Mouse (Mus musculus): ENCODE measurements around the gene Rab37. TPM values are rescaled to one million over a fixed set of nuclear protein-coding genes. Genes with fewer than 3 reads are reported as not detected.
A peak's percentile ranks its signal among the peaks of the same experiment; 100 is the strongest.

The Rab37 gene
- polyA plus RNA-seq, 1 experiment from 2014 or later, result 3.7 TPM

DNA sequence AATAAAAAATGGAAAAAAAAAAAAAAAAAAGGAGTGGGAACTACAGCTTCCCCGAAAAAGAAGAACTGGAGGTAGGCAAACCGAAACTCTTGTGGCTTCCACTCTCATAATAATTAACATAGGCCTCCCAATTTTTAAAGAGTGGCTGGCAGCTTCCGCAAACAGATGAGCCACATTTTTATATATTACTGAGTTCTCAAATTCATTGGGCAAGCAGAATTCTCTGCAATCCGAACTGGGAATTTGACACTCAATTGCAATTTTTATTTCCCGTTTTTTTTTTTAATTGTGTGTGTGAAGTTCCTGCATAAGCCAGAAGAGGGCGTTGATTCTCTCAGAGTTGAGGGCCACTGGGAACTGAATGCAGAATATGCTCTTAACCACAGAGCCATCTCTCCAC lies 24.5 kb upstream of the Rab37 start:
- no peak for ATAC-seq (replicated peaks; ENCODE audit: extremely low read depth, insufficient read depth, low FRiP score)

DNA sequence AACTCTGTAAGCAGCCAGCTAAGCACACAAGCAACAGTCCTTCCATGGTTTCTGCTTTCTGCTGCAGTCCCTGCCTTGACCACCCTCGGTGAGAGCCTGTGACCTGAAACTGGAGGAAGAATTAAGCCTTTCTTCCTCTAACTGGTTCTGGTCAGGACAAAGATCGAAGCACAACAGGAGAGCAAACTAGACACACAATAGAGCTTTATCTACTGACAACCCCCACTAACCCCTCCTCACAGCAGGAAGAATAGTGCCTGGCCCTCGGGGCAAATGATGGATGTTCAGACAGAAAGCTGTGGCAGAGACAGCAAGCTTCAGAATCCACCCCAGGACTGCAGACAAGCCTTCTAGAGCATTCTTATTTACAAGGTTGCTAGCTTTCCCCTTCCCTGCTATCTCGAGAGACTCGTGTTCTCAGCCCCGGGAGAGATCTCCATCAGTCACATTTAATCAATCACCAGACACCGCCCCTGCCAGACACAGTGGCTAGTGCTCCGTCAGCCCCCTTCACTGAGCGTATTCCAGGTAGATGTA lies 20.1 kb upstream of the Rab37 start:
- ATAC-seq (replicated peaks; ENCODE audit: extremely low read depth, insufficient read depth, low FRiP score), result no peak
- H3K4me3 ChIP-seq (ENCODE audit: low read length), result no peak overlapping the region
- H3K9ac ChIP-seq (ENCODE audit: low read length), result no peak overlapping the region

More for the DNA sequence above, 24.5 kb upstream of the Rab37 start:
- H3K9me3 ChIP-seq (replicated peaks; ENCODE audit: control insufficient read depth, low read length), result no peaks in the 10 kb centered on the region
- H3K4me1 ChIP-seq (ENCODE audit: control insufficient read depth, insufficient read depth, low read length), result no peaks in the 10 kb centered on the region
- no peaks in the 10 kb centered on the region for H3K36me3 ChIP-seq (ENCODE audit: control insufficient read depth, insufficient read depth)
- no peak overlapping the region for H3K4me3 ChIP-seq (ENCODE audit: low read length)
- 59% methylated on average over 6 of the region's 6 CpGs for WGBS
- no peaks in the 10 kb centered on the region for H3K27me3 ChIP-seq (ENCODE audit: control insufficient read depth, insufficient read depth, low read length)
- no peak overlapping the region for H3K27ac ChIP-seq (ENCODE audit: low read length)
- no peak overlapping the region for H3K9ac ChIP-seq (ENCODE audit: low read length)
- no peak overlapping the region for H3K4me2 ChIP-seq (ENCODE audit: low read depth, low read length)

DNA sequence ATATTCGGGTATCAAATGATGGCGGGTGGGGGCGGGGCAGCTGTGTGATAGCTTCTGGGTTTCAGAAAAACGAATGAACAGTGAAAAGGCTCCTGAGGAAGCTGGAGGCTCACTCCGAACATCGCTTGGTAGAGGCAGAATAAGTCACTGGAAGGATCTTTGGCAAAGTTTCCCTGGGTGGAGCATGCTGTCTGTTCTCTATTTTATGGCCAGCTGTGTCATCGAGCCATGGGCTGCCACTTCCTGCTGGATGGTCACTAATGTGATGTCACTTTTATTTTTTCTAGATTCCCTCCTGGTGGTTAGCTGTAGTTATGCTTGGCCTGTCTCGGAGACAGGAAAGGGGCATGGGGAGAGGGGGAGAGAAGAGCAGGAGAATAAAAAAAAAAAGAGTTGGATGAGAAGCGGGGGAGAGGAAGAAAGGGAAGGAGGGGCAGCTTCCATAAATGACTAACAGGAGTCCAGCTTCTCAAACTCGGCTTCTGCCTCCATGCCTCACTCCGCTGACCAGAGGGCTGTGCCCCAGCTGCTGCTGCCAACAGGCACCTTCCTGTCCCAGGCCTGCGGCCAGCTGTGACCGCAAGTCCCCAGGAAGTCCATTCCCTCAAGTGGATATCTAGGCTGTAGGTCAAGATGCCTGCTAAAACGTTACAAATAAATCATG lies 19.5 kb upstream of the Rab37 start:
- ATAC-seq (replicated peaks; ENCODE audit: extremely low read depth, insufficient read depth, low FRiP score), result no peak
- Histone ChIP-seq H3K9me3 (replicated peaks; ENCODE audit: control insufficient read depth, low read length) (no peaks in the 10 kb centered on the region), H3K4me2 (ENCODE audit: low read depth, low read length) (peak overlapping the region; percentile 21), H3K27ac (ENCODE audit: low read length) (no peak overlapping the region), H3K9ac (ENCODE audit: low read length) (no peak overlapping the region), H3K4me3 (ENCODE audit: low read length) (no peak overlapping the region), H3K27me3 (ENCODE audit: control insufficient read depth, insufficient read depth, low read length) (no peaks in the 10 kb centered on the region), H3K4me1 (ENCODE audit: control insufficient read depth, insufficient read depth, low read length) (peaks cover 2% of the 10 kb centered on the region; the same call in 1 of the 2 replicates), H3K36me3 (ENCODE audit: control insufficient read depth, insufficient read depth) (no peaks in the 10 kb centered on the region)
- WGBS, result 20% methylated on average over 14 of the region's 14 CpGs

More for the DNA sequence above, 20.1 kb upstream of the Rab37 start:
- H3K9me3 ChIP-seq (replicated peaks; ENCODE audit: control insufficient read depth, low read length), result no peaks in the 10 kb centered on the region
- no peaks in the 10 kb centered on the region for H3K36me3 ChIP-seq (ENCODE audit: control insufficient read depth, insufficient read depth)
- no peaks in the 10 kb centered on the region for H3K27me3 ChIP-seq (ENCODE audit: control insufficient read depth, insufficient read depth, low read length)
- peak overlapping the region; percentile 21 for H3K4me2 ChIP-seq (ENCODE audit: low read depth, low read length)
- peaks cover 2% of the 10 kb centered on the region; the same call in 1 of the 2 replicates for H3K4me1 ChIP-seq (ENCODE audit: control insufficient read depth, insufficient read depth, low read length)
- 9% methylated on average over 9 of the region's 9 CpGs for WGBS
- H3K27ac ChIP-seq (ENCODE audit: low read length), result no peak overlapping the region

DNA sequence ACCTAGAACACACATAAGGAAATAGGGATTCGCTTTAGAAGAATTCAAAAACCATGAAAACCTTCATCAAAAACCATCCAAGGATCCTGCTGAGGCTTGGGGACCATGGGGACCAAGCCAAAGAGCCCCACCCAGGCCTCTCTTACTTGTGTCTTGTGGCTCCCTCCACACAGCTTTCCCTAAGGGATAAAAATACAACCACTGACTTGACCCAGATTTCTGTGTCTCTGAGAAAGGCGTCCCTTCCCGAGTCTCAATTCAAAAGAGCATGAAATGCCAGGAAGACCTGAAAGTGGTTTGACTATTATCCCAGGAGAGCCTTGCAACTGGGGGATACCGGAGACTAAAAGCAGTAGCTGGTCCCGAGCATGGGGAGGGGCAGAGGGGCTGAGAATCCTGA lies 18.2 kb upstream of the Rab37 start:
- Histone ChIP-seq H3K27ac (ENCODE audit: low read length) (no peak overlapping the region), H3K4me2 (ENCODE audit: low read depth, low read length) (no peak overlapping the region), H3K9me3 (replicated peaks; ENCODE audit: control insufficient read depth, low read length) (no peaks in the 10 kb centered on the region), H3K36me3 (ENCODE audit: control insufficient read depth, insufficient read depth) (no peaks in the 10 kb centered on the region), H3K4me3 (ENCODE audit: low read length) (no peak overlapping the region), H3K27me3 (ENCODE audit: control insufficient read depth, insufficient read depth, low read length) (no peaks in the 10 kb centered on the region), H3K9ac (ENCODE audit: low read length) (no peak overlapping the region), H3K4me1 (ENCODE audit: control insufficient read depth, insufficient read depth, low read length) (peaks cover 2% of the 10 kb centered on the region; the same call in 1 of the 2 replicates)
- no peak for ATAC-seq (replicated peaks; ENCODE audit: extremely low read depth, insufficient read depth, low FRiP score)
- WGBS, result 69% methylated on average over 5 of the region's 5 CpGs

DNA sequence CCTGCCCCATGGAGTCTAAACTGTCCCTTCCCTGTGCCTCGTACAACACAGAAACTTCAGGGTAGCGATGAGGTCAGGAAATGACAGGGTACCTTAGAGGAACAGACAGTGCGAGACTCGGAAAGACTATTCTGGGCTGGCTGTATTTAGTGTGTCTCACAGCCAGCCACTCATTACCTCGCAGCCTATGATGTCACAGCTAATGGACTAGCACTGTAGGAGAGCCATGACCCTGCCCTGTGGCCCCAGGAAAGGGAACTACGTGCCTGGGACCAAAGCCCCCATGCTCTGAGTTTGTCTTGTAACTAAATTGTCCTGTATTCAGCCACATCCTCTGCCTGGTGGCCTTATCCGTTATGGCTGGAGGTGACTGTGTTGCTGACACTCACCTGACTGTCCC lies 15.8 kb upstream of the Rab37 start:
- no peaks in the 10 kb centered on the region for H3K9me3 ChIP-seq (replicated peaks; ENCODE audit: control insufficient read depth, low read length)
- no peak overlapping the region for H3K4me2 ChIP-seq (ENCODE audit: low read depth, low read length)
- H3K27me3 ChIP-seq (ENCODE audit: control insufficient read depth, insufficient read depth, low read length), result no peaks in the 10 kb centered on the region
- H3K27ac ChIP-seq (ENCODE audit: low read length), result no peak overlapping the region
- WGBS, result 49% methylated on average over 7 of the region's 7 CpGs
- H3K36me3 ChIP-seq (ENCODE audit: control insufficient read depth, insufficient read depth), result no peaks in the 10 kb centered on the region
- peaks cover 2% of the 10 kb centered on the region; the same call in 1 of the 2 replicates for H3K4me1 ChIP-seq (ENCODE audit: control insufficient read depth, insufficient read depth, low read length)
- no peak overlapping the region for H3K9ac ChIP-seq (ENCODE audit: low read length)
- no peak overlapping the region for H3K4me3 ChIP-seq (ENCODE audit: low read length)
- ATAC-seq (replicated peaks; ENCODE audit: extremely low read depth, insufficient read depth, low FRiP score), result no peak

DNA sequence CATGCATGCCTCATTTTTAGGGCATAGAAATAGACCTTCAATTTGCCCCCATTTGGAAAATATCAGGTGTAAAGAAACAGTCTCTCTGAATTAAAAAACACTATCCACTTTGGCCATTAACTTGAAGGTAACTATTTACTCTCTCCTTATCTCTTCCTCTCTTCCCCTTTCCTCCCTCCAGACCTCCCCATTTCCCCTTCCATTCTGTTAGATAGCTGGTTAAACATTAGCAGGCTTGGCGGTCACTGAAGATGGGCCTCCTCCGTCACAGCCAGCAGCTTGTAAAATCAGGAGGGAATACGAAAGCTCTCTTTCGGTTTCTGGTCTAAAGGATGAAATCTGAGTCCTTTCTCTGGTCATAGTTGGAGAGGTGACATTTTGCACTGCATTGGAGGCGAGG lies 15.4 kb upstream of the Rab37 start:
- ATAC-seq (replicated peaks; ENCODE audit: extremely low read depth, insufficient read depth, low FRiP score), result no peak
- no peak overlapping the region for H3K4me2 ChIP-seq (ENCODE audit: low read depth, low read length)
- H3K9me3 ChIP-seq (replicated peaks; ENCODE audit: control insufficient read depth, low read length), result no peaks in the 10 kb centered on the region
- no peaks in the 10 kb centered on the region for H3K27me3 ChIP-seq (ENCODE audit: control insufficient read depth, insufficient read depth, low read length)
- H3K4me1 ChIP-seq (ENCODE audit: control insufficient read depth, insufficient read depth, low read length), result peaks cover 2% of the 10 kb centered on the region; the same call in 1 of the 2 replicates
- no peaks in the 10 kb centered on the region for H3K36me3 ChIP-seq (ENCODE audit: control insufficient read depth, insufficient read depth)
- no peak overlapping the region for H3K4me3 ChIP-seq (ENCODE audit: low read length)
- WGBS, result 50% methylated on average over 5 of the region's 5 CpGs
- H3K27ac ChIP-seq (ENCODE audit: low read length), result no peak overlapping the region
- H3K9ac ChIP-seq (ENCODE audit: low read length), result no peak overlapping the region

DNA sequence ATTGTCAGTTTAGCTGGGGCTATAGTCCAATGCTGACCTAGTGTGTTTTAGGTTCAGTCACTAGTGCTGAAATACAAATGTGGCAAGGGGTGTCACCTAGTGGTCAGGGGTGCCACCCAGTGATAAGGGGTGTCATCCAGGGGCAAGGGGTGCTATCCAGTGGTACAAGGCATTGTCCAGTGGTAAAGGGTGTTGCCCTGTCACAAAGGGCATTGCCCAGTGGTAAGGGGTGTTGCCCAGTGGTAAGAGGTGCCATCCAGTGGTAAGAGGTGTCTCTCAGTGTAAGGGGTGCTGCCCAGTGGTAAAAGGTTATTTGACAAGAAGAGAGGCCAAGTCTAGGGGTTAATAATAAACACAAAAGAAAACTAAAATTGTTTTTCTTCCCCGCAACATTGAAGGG lies 13.8 kb upstream of the Rab37 start:
- H3K9ac ChIP-seq (ENCODE audit: low read length), result no peak overlapping the region
- H3K27me3 ChIP-seq (ENCODE audit: control insufficient read depth, insufficient read depth, low read length), result no peaks in the 10 kb centered on the region
- H3K4me1 ChIP-seq (ENCODE audit: control insufficient read depth, insufficient read depth, low read length), result no peaks in the 10 kb centered on the region
- H3K9me3 ChIP-seq (replicated peaks; ENCODE audit: control insufficient read depth, low read length), result no peaks in the 10 kb centered on the region; the same call in 1 of the 2 replicates
- no peak overlapping the region for H3K4me3 ChIP-seq (ENCODE audit: low read length)
- no peaks in the 10 kb centered on the region for H3K36me3 ChIP-seq (ENCODE audit: control insufficient read depth, insufficient read depth)
- H3K4me2 ChIP-seq (ENCODE audit: low read depth, low read length), result no peak overlapping the region
- WGBS, result 88% methylated on average over 1 of the region's 1 CpGs
- ATAC-seq (replicated peaks; ENCODE audit: extremely low read depth, insufficient read depth, low FRiP score), result no peak
- H3K27ac ChIP-seq (ENCODE audit: low read length), result no peak overlapping the region

DNA sequence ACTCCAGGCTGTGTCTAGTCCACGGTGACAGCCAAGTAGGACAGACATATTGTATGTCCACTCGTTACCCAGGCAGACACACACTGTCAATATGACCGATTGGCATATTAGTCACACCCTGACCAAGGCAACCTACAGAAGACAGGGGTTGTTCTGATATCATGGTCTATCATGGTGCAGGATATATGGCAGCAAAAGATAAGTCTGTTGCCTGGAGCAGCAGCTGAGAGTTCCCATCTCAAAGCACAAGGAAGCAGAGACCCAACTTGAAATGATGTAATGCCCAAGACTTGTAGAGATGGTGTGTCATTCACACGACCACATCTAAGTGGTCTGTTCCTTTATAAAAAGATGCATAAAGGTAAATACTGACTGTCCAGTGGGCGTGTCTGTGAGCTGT lies 12.6 kb upstream of the Rab37 start:
- no peak overlapping the region for H3K9ac ChIP-seq (ENCODE audit: low read length)
- no peaks in the 10 kb centered on the region for H3K4me1 ChIP-seq (ENCODE audit: control insufficient read depth, insufficient read depth, low read length)
- H3K27me3 ChIP-seq (ENCODE audit: control insufficient read depth, insufficient read depth, low read length), result peaks cover 3% of the 10 kb centered on the region
- WGBS, result 76% methylated on average over 5 of the region's 5 CpGs
- no peak overlapping the region for H3K4me3 ChIP-seq (ENCODE audit: low read length)
- H3K9me3 ChIP-seq (replicated peaks; ENCODE audit: control insufficient read depth, low read length), result no peaks in the 10 kb centered on the region; the same call in 1 of the 2 replicates
- no peak overlapping the region for H3K27ac ChIP-seq (ENCODE audit: low read length)
- H3K4me2 ChIP-seq (ENCODE audit: low read depth, low read length), result no peak overlapping the region
- ATAC-seq (replicated peaks; ENCODE audit: extremely low read depth, insufficient read depth, low FRiP score), result no peak
- H3K36me3 ChIP-seq (ENCODE audit: control insufficient read depth, insufficient read depth), result no peaks in the 10 kb centered on the region

DNA sequence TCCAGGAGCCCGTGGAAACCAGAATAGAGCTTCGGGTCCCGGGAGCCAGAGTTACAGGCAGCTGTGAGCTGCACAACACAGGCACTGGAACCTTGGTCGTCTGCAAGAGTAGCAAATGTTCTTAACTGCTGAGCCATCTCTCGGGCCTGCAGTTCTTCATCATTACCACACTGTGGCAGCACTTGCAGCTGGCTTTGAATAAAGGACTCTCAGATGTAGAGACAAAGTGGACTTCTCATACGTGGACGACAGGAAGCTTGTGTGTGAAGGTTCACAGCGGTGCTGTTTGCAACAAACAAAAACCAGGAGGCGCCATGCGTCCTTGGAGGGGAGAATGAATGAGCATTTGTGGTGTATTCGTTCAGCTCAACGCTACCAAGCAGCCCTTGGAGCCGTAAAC lies 10.3 kb upstream of the Rab37 start:
- WGBS, result 35% methylated on average over 13 of the region's 13 CpGs
- no peak for ATAC-seq (replicated peaks; ENCODE audit: extremely low read depth, insufficient read depth, low FRiP score)

More for the DNA sequence above, 10.3 kb upstream of the Rab37 start:
- Histone ChIP-seq H3K4me2 (ENCODE audit: low read depth, low read length) (no peak overlapping the region), H3K4me3 (ENCODE audit: low read length) (no peak overlapping the region), H3K27ac (ENCODE audit: low read length) (no peak overlapping the region), H3K4me1 (ENCODE audit: control insufficient read depth, insufficient read depth, low read length) (no peaks in the 10 kb centered on the region), H3K27me3 (ENCODE audit: control insufficient read depth, insufficient read depth, low read length) (peaks cover 18% of the 10 kb centered on the region), H3K36me3 (ENCODE audit: control insufficient read depth, insufficient read depth) (no peaks in the 10 kb centered on the region), H3K9me3 (replicated peaks; ENCODE audit: control insufficient read depth, low read length) (no peaks in the 10 kb centered on the region; the same call in 1 of the 2 replicates), H3K9ac (ENCODE audit: low read length) (no peak overlapping the region)

Data from heart, embryonic 16.5 days (tissue).